Mouse (Mus musculus) c-Kit-positive CD71-positive TER-119-negative erythroid progenitor cells, embryonic 14.5 days (primary cell): ENCODE measurements around the gene Fgfr2.
"Not testable (repeated sequence)": the region's sequence is repeated elsewhere in the genome, so short reads cannot be mapped to it uniquely, and the experiment has no call there.

Source experiments
- DNase-seq: peaks from one replicate; pipeline ENCODE4 v3.0.0-alpha.2; 2013; ENCODE audit warnings: low read depth

The Fgfr2 gene

DNA sequence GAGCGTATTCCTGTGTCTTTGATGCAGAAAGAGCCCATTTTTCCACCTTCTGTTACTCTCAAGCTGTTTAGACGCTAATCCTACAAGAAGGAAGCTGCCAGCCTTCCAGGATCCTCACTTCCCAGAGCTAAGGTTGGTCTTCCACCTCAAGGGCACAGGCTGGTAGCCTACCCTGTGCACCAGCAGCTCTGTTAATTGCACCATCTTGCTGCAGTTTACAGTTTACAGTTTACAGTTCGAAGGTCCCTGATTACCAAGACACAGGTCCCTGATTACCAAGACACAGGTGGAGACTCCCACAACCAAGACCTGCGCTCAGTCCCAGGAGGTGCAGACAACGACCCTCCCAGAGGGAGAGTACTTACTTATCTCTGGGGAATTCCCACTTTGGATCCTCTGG is 2938.3 kb downstream of the Fgfr2 start:
- no peak for DNase-seq

GRCm38 (mm10) chr7:130183960-130184359 is 2939.2 kb downstream of the Fgfr2 start:
- no peak for DNase-seq

DNA sequence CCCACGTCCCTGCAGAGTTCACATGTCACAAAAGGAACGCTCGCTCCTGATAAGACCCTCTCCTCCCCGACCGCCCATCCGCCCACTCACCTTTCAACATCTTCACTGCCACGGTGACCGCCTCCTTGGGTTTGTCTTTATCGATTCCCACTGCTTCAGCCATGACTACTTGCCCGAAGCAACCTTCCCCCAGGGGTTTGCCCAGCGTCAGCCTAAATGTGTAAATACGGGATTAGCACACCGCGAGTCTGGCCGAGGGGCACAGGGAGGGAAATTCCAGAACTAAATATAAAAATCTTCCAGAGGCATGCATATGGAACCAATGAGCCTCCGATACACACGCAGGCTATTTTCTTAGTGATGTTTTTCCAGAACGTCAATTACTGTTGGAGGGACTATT is 2940.6 kb downstream of the Fgfr2 start:
- DNase-seq = no peak

GRCm38 (mm10) chr7:130178991-130179390 is 2944.2 kb downstream of the Fgfr2 start:
- DNase-seq = no peak

GRCm38 (mm10) chr7:130177009-130177408 is 2946.1 kb downstream of the Fgfr2 start:
- no peak for DNase-seq

GRCm38 (mm10) chr7:130174525-130174924 is 2948.6 kb downstream of the Fgfr2 start:
- DNase-seq = no peak

- DNase-seq = no peak
Measured at GRCm38 (mm10) chr7:130173914-130174313, 2949.2 kb downstream of the Fgfr2 start.

GRCm38 (mm10) chr7:130170144-130170543 is 2953.0 kb downstream of the Fgfr2 start:
- no peak for DNase-seq

DNA sequence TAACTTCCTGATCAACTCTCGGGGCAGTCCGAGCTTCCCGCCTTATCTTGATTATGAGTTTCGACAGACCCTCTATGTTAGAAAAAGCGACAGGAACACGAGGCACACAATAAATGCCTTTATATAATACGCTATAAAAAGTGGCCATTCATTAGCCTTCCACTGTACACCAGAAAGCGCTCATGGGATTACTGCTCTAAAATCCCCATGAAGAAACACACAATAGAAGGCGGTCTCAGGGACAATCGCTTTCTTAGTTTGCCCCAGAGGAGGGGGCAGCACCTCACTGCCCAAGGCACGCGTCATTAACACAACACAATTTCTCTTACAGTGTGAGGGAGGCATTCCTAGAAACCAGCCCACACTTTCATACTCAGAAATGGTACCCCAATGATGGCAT is 2954.9 kb downstream of the Fgfr2 start:
- no peak for DNase-seq

DNA sequence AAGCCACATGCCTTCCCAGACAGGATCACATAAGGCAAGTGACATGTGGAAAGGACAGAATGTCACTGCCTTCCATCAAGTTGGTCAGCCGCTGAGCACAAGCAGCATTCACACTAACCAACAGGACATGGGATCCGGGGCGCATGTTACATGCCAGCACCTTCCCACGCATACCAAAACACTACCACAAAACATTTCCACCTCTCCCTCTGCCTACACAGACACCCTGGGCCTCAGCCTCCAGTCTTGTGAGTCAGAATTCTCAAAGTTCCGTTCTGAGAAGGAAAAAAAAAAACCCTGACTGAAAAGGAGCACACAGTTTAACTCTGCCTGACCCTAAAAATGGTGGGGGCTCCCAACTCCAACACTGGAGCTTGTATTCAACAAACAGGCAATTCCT is 2955.9 kb downstream of the Fgfr2 start:
- no peak for DNase-seq

- DNase-seq = no peak
Measured at GRCm38 (mm10) chr7:130166190-130166589, 2957.0 kb downstream of the Fgfr2 start.

DNA sequence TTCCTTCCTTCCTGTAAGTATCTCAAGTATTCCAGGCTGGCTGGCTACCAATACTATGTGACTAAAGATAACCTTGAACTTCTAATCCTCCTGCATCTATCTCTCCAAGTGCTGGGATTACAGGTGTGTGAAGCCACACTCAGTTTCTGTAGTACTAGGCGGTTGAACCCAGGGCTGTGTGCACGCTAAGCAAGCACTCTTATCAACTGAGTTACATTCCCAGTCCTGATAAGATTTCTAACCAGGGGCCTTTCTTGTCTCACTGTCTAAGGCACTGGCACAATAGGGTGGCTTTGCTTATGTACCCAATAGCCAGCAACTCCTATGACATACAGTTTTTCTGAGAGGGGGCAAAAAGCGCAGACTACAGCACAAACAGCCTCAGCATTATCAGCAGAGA is 2957.7 kb downstream of the Fgfr2 start:
- no peak for DNase-seq

DNA sequence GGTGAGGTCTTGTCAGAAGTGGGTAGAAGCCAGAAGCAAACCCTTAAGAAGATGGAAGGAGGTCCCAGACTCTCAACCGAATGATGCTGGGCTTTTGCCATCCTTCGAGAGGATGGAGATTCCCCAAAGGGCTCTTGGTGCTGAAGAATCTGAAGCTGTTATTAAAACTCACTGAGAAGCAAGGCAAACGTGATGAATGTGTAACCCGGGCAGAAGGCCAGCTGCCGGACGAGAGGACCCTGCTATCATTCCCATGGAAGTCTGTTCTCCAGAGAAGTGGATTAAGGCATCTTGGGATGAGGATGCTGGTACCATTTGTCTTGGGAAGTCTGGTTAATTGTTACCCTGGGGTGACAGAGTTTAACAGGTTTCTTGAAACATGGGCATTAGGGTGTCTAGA is 2960.4 kb downstream of the Fgfr2 start:
- DNase-seq = no peak

DNA sequence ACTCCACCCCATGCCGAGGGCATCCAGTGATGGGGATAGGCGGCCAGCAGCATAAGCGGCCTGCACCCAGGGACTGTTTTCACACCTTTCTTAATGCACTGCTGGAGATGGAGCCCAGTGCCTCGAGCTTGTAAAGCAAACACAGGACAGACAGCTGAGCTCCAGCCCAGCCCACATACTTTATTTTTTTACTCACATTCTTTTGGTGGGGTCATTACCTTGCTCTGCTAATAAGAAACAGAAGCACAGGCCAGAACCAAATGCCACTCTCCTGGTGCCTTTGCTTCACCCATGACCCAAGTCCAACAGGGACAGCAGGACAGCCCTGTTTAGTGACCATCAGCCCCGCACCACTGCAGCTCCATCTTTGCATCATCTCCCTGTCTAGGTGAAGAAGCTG is 2961.6 kb downstream of the Fgfr2 start:
- no peak for DNase-seq

DNA sequence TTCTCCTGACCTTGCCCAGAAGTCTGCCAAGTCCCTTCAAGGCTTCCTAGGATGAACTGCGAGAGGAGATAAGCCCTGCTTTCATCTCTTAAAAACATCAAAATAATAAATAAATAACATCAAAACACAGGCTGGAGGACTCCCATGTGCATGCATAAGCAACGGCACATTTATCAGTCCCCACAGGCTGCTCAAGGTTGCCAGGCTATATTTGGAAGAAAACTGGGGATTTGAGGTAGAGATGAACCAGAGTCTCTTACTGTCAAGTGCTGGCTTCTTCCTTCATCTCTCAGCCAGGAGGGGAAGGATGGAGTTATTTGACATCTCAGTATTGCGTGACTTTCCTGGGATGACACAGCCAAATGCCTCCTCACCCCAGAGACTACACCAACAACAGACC is 2964.3 kb downstream of the Fgfr2 start:
- DNase-seq = no peak

GRCm38 (mm10) chr7:130153363-130153969 is 2969.7 kb downstream of the Fgfr2 start:
- DNase-seq = no peak

DNA sequence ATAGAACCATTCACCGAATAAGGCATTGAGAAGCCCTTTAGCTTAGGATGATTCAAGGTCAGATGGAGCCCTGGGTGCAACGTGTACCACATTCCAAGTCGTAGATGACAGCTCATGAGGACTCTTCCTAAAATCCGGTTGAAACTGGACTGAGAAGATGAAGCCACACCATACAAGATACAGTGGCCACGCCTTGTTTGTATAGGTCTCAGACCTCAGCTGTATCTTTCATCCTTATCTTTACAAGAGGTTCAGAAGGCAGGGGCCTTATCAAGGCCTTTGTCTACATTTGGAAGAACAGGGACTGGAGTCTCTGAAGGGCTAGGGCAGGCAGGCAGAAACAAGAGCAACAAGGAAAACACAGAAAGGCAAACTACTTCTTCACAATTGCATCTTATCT is 2974.2 kb downstream of the Fgfr2 start:
- no peak for DNase-seq

GRCm38 (mm10) chr7:130147230-130147629 is 2975.9 kb downstream of the Fgfr2 start:
- no peak for DNase-seq

DNA sequence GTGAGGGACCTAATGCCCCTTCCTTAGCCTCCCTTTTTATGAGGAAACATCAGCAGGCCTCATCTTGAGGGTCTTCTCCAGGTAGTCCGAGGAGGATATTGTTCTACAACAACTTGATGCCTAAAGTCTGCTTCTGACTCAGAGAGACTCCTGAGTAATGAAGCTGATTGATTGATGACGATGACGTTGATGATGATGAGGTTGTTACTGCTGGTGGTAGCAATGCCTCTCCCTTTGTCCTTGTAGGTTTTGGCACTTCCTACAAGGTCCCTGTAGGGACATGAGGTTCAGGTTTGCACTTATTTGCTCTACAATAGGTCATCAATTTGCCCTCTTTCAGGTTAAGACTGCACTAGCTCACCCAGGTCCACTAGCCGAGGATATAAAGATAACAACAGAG is 2977.9 kb downstream of the Fgfr2 start:
- DNase-seq = no peak

DNA sequence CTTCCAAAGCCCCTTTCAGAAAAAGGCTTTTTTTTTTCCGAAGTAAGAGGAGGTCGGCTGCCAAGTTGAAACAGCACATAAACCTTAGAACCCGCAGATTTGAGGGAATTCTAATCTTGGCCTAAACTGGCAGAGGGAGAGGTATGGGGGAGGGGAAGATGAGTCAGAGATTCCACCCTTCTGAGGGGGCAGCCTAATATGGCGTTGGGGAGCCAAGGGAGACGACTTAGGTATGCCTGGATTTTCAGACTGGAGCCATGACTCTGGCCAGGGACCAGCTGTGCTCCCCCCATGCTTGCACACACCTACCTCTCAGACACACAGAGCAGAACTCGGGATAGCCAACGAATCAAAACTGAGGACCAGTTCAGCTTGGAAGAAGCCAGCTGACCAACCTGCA is 2979.8 kb downstream of the Fgfr2 start:
- no peak for DNase-seq

DNA sequence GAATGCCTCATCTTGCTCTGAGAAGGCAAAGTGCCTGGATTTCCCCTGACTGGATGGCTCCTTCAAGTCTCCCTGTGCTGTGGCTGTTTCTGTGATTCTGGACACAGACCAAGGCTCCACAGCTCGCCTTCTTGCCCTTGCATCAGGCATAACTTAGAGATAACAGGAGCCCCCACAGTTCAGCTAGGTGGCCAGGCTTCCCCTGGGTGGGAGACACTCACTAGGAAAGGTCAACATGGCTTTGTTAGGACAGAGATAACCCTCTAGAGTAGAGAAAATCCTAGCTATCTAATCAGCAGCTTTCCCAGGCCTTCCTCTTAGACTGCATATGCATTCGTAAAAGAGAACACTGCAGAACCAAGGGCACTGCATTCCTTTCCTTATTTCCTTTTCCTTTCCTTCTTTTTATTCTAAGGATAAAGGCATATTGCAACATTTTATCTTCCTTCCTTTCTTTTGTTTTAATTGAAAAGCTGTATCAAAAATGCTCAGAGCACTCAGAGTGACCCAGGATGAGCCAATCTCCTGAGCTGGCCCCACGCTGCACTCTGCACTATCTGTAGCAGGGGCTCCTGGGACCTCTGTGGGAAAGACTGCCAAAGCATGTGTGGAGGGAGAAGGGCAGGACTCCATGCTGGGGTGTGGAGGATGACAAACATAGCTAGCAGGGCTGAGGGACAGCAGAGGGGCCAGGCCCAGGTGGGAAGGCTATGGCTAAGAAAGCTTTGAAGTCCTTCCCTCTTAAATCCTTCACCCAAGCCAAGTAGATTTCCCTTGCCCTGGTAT is 2981.9 kb downstream of the Fgfr2 start:
- no peak for DNase-seq

- DNase-seq = no peak
Measured at GRCm38 (mm10) chr7:130134924-130135365, 2988.2 kb downstream of the Fgfr2 start.

DNA sequence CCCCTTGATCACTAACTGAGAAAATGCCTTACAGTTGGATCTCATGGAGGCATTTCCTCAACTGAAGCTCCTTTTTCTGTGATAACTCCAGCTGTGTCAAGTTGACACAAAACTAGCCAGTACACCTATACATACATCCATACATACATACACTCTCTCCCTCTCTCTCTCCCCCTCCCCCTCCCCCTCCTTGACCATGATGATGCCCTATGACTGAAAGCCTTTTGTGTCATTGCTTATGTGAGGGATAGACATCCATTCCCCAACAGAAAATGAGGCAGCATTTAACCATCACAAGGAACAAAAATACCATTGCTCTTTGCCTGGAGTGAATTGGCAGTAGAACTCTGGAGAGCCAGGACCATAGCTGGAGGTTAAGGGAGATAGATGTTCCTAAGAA is 2988.7 kb downstream of the Fgfr2 start:
- DNase-seq = not testable (repeated sequence)

GRCm38 (mm10) chr7:130130226-130130625 is 2992.9 kb downstream of the Fgfr2 start:
- DNase-seq = no peak
